Mouse (Mus musculus) myocyte (in vitro differentiated cells): ENCODE data around the gene Taar8b.
A peak's percentile ranks its signal among the peaks of the same experiment; 100 is the strongest.

Experiments
- CEBPB ChIP-seq: IDR thresholded peaks from 2 replicates; pipeline ENCODE4 v1.6.1; 2011; ENCODE audit warnings: mild to moderate bottlenecking, moderate library complexity; ENCODE audit not compliant: poor library complexity, insufficient read depth, severe bottlenecking
- E2F4 ChIP-seq: IDR thresholded peaks from one replicate; pipeline ENCODE4 v1.6.1; 2011; ENCODE audit warnings: mild to moderate bottlenecking, control low read depth, moderate library complexity; ENCODE audit not compliant: insufficient read depth
- MAX ChIP-seq: IDR thresholded peaks from one replicate; pipeline ENCODE4 v1.6.1; 2011; ENCODE audit warnings: low read depth, mild to moderate bottlenecking, control low read depth
- MYOD1 ChIP-seq, 3 experiments: IDR thresholded peaks; one replicate each; pipeline ENCODE4 v1.6.1; 2011; ENCODE audit warnings: control low read depth in 2 of 3, low read depth in 2 of 3, mild to moderate bottlenecking in 2 of 3, moderate library complexity in 1 of 3; ENCODE audit not compliant: insufficient read length in 2 of 3, control insufficient read depth in 1 of 3
- MYOG ChIP-seq, 3 experiments: IDR thresholded peaks; one replicate each; pipeline ENCODE4 v1.6.1; 2011; ENCODE audit warnings: control low read depth in 2 of 3, low read depth in 2 of 3, mild to moderate bottlenecking in 2 of 3; ENCODE audit not compliant: insufficient read length in 2 of 3, control insufficient read depth in 1 of 3, insufficient read depth in 1 of 3
- POLR2A ChIP-seq: IDR thresholded peaks from one replicate; pipeline ENCODE4 v1.6.1; 2011; ENCODE audit warnings: low read depth, mild to moderate bottlenecking, control low read depth, moderate library complexity; ENCODE audit not compliant: insufficient read length
- POLR2AphosphoS2 ChIP-seq: IDR thresholded peaks from one replicate; pipeline ENCODE4 v1.6.1; 2011; ENCODE audit warnings: low read depth, control low read depth; ENCODE audit not compliant: insufficient read length
- TCF12 ChIP-seq: IDR thresholded peaks from one replicate; pipeline ENCODE4 v1.6.1; 2011; ENCODE audit warnings: mild to moderate bottlenecking, control low read depth; ENCODE audit not compliant: poor library complexity, insufficient read depth, severe bottlenecking
- USF1 ChIP-seq: IDR thresholded peaks from one replicate; pipeline ENCODE4 v1.6.1; 2011; ENCODE audit warnings: low read depth, mild to moderate bottlenecking, control low read depth, moderate library complexity

DNA sequence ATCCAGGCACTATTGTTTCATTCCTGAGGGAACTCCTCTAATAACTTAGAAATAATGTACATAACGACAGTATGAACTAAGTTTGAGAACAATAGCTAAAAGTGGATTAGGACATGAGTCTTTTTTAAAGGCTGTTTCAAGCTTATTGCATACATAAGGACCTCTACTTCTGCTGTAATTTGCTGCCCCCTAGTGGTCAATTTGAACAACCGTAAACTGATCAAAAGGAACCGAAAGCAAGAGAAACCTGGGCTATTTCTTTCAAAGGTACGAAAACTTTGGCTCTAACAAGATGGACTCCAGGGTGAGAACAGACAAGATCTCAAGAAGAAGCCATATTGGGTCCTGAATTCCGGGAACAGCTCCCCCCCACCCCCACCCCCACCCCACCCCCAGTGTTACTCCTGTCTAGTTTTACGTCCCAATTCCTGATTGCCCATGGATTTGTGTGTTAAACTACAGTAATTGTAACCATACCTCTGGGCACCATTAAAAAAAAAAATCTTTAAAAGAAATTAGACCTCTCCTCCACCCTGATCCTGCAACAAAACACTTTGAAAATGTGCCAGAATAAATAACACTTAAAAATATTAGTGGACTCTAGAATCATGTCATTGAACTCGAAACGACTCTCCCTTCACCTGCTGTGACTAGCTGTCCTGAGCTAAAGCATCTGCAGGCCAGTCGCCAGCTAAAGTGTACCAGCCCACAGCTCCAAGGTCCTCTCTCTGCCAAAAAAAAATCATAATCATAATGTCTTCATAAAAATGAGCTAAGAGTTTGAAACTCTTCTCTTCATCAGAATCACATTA is 39.6 kb upstream of the Taar8b start:
- TF ChIP-seq POLR2A (no peak), MYOG (IDR thresholded peaks at IDR 0.05; ENCODE audit: control insufficient read depth in 1 of 3, insufficient read depth in 1 of 3, insufficient read length in 2 of 3, low read depth in 2 of 3) (no peak), TCF12 (no peak), USF1 (no peak), MAX (no peak), MYOD1 (IDR thresholded peaks at IDR 0.05; ENCODE audit: control insufficient read depth in 1 of 3, insufficient read length in 2 of 3, low read depth in 2 of 3) (no peak), POLR2AphosphoS2 (no peak), CEBPB (peak; percentile 30; the same call in 1 of the 2 replicates), E2F4 (no peak)
